Mouse (Mus musculus): ENCODE data around the gene Pyroxd2.

- TF ChIP-seq POLR2A (IDR thresholded peaks at IDR 0.05; ENCODE audit: low read depth, low read length) (no peak), CTCF (IDR thresholded peaks at IDR 0.05; ENCODE audit: extremely low read depth, insufficient read depth, insufficient read length, insufficient replicate concordance) (no peak)
Observed at GRCm38 (mm10) chr19:42726766-42727165, 25.8 kb downstream of the Pyroxd2 start.

Measured in spleen, adult 2 months (tissue).